ENCODE assay signal across 8 mouse cellular contexts in the genomic region with DNA sequence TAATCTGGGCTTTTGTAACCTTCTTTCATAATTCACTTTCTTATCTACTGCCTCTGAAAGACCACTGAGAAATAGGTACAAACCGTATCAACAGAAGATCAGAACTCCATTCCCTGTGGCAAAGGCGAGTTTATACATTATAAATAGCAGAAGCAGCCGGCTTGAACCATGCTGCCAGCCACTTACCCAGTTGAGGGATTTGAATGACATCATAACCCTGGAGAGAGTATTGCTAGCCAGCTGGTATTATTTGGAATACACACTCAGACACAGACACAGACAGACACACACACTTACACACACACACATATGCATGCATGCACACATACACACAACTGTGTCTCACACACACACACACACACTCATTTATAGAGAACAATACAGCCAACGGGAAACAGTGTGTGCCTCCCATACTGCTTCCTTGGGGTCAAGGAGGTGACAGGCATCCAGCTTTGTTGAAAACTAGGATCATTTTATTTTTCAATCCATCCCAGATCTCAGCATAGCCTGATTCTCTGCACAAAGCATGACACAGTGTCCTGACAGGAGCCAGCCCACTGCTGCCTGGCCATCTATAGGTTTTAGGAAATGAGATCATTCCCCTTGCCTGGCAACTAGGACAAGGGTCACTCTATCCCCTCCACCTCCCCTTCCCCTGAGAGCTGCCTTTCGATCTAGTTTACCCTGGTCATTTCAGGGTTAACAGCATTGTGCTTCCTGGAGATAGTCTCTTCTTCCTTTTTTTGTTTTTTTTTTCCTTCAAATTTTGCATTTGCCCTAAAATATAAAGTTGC. TPM values are rescaled to one million over a fixed set of nuclear protein-coding genes. Genes with fewer than 3 reads are reported as not detected.
DNase-seq lines count a peak whose midpoint lies in the region; ATAC-seq and TF ChIP-seq lines count a peak whose summit lies in the region.

TSS of gene Igf1 (plus strand) at position 253 of the 794 bp plus-strand sequence.

- peak; percentile 20 for DNase-seq in gastrocnemius, adult 2 months
- DNase-seq in gastrocnemius, adult 8-10 months (ENCODE audit: low spot score in 2 of 2), result no peak
- no peak for DNase-seq in adrenal gland, adult 8-10 months
- DNase-seq in forebrain, postnatal 0 days, result no peak
- DNase-seq in MN1 (ENCODE audit: low spot score), result no peak
- no peak for DNase-seq in ovary, postnatal 10 days (ENCODE audit: low spot score)

- intact Hi-C loops in gastrocnemius, adult 2 months (cut with DNase I), result loop anchor here (5.0 kb wide), 1 partner anchor 114 kb away; no protein-coding TSS in a partner anchor

- no peaks in the 10 kb centered on the region for H3K9me3 ChIP-seq in forebrain, postnatal 0 days (ENCODE audit: low read length)
- no peaks in the 10 kb centered on the region for H3K9me3 ChIP-seq in intestine, embryonic 15.5 days
- H3K9me3 ChIP-seq in neural tube, embryonic 15.5 days (replicated peaks), result no peaks in the 10 kb centered on the region

- peak within 1 kb of the TSS; percentile 82 for H3K27ac ChIP-seq in gastrocnemius, adult 2 months
- no peak within 1 kb of the TSS for H3K27ac ChIP-seq in forebrain, postnatal 0 days (ENCODE audit: low read depth, low read length)
- H3K27ac ChIP-seq in intestine, embryonic 15.5 days, result peak within 1 kb of the TSS; percentile 80; the same call in 1 of the 2 replicates
- peak within 1 kb of the TSS; percentile 66; the same call in 1 of the 2 replicates for H3K27ac ChIP-seq in neural tube, embryonic 15.5 days (replicated peaks)

- peak; percentile 52; the same call in 1 of the 2 replicates for ATAC-seq in forebrain, postnatal 0 days
- peak; percentile 39; the same call in 1 of the 2 replicates for ATAC-seq in intestine, embryonic 15.5 days
- no peak for ATAC-seq in neural tube, embryonic 15.5 days (ENCODE audit: low FRiP score)

- H3K4me2 ChIP-seq in forebrain, postnatal 0 days (ENCODE audit: low read depth), result peak within 1 kb of the TSS; percentile 67
- peak within 1 kb of the TSS; percentile 86 for H3K4me2 ChIP-seq in intestine, embryonic 15.5 days (replicated peaks)
- H3K4me2 ChIP-seq in neural tube, embryonic 15.5 days, result peak within 1 kb of the TSS; percentile 76

- peak within 1 kb of the TSS; percentile 75 for H3K4me3 ChIP-seq in gastrocnemius, adult 2 months
- peak within 1 kb of the TSS; percentile 34; the same call in 1 of the 2 replicates for H3K4me3 ChIP-seq in forebrain, postnatal 0 days (ENCODE audit: low read depth, low read length)
- peak within 1 kb of the TSS; percentile 51 for H3K4me3 ChIP-seq in intestine, embryonic 15.5 days (replicated peaks)
- peak within 1 kb of the TSS; percentile 41; the same call in 1 of the 2 replicates for H3K4me3 ChIP-seq in neural tube, embryonic 15.5 days (replicated peaks)

- 0 out of 2 replicates have a peak, but pooled peaks cover 16% of the 10 kb centered on the region for H3K4me1 ChIP-seq in forebrain, postnatal 0 days (ENCODE audit: insufficient read depth)
- H3K4me1 ChIP-seq in intestine, embryonic 15.5 days (replicated peaks), result peaks cover 12% of the 10 kb centered on the region
- H3K4me1 ChIP-seq in neural tube, embryonic 15.5 days, result peaks cover 32% of the 10 kb centered on the region

- 44% methylated on average over 5 of the region's 5 CpGs for WGBS in forebrain, postnatal 0 days
- WGBS in intestine, embryonic 15.5 days, result 32% methylated on average over 5 of the region's 5 CpGs
- 46% methylated on average over 5 of the region's 5 CpGs for WGBS in neural tube, embryonic 15.5 days

- peaks cover 3% of the 10 kb centered on the region; the same call in 1 of the 2 replicates for H3K27me3 ChIP-seq in forebrain, postnatal 0 days (ENCODE audit: insufficient read depth, low read length)
- H3K27me3 ChIP-seq in intestine, embryonic 15.5 days (replicated peaks), result no peaks in the 10 kb centered on the region
- H3K27me3 ChIP-seq in neural tube, embryonic 15.5 days (replicated peaks), result 0 out of 2 replicates have a peak, but pooled peaks cover 3% of the 10 kb centered on the region

- no peak for TF ChIP-seq CTCF in gastrocnemius, adult 2 months (IDR thresholded peaks at IDR 0.05)
- no peak for TF ChIP-seq CTCF in forebrain, postnatal 0 days (IDR thresholded peaks at IDR 0.05; ENCODE audit: low read depth)

- no peaks in the 10 kb centered on the region for H3K36me3 ChIP-seq in forebrain, postnatal 0 days (ENCODE audit: insufficient read depth)
- no peaks in the 10 kb centered on the region for H3K36me3 ChIP-seq in intestine, embryonic 15.5 days
- H3K36me3 ChIP-seq in neural tube, embryonic 15.5 days, result no peaks in the 10 kb centered on the region

- no peak within 1 kb of the TSS for H3K9ac ChIP-seq in forebrain, postnatal 0 days
- no peak within 1 kb of the TSS for H3K9ac ChIP-seq in intestine, embryonic 15.5 days
- H3K9ac ChIP-seq in neural tube, embryonic 15.5 days (replicated peaks), result no peak within 1 kb of the TSS

RNA-seq across cellular contexts. Expression of gene Igf1, which starts in this region (rescaled TPM):
- total RNA-seq in gastrocnemius, adult 2 months (2021), result 10 to 100 TPM; 17.9 to 18.9 TPM
- total RNA-seq in gastrocnemius, adult 8-10 months (2022), result 1 to 10 TPM; 4.8 to 9.8 (median 6.7) TPM
- total RNA-seq in adrenal gland, adult 8-10 months (2022), result 10 to 100 TPM; 12.3 to 27.5 (median 16.2) TPM
- total RNA-seq in forebrain, postnatal 0 days (2014; rRNA removed), result 9.3 and 11.5 TPM in 2 replicates
- polyA plus RNA-seq in forebrain, postnatal 0 days (2015; fragmentation: Nextera tagmentation; extraction: Ambion mirVana), result 8.4 and 10.9 TPM in 2 replicates
- 43.4 and 52.5 TPM in 2 replicates for polyA plus RNA-seq in intestine, embryonic 15.5 days (2015; fragmentation: Nextera tagmentation; extraction: Ambion mirVana)
- polyA plus RNA-seq in neural tube, embryonic 15.5 days (2015; fragmentation: Nextera tagmentation; extraction: Ambion mirVana), result 24.7 and 29.6 TPM in 2 replicates
